Mouse (Mus musculus) forebrain, embryonic 12.5 days (tissue): ENCODE results near the gene Olfr52. TPM values are rescaled to one million over a fixed set of nuclear protein-coding genes. Genes with fewer than 3 reads are reported as not detected.
"Not testable (repeated sequence)": the region's sequence is repeated elsewhere in the genome, so short reads cannot be mapped to it uniquely, and the experiment has no call there.

Source experiments
- ATAC-seq: fragments of 200-750 bp; cut with Nextera tagmentation; 2 replicates; pipeline ENCODE4 v1.8.0; 2017; ENCODE audit warnings: moderate TSS enrichment; ENCODE audit not compliant: low FRiP score
- H3K27ac ChIP-seq: fragments of 300-500 bp; sonication (generic); 2 replicates; pipeline ENCODE4 v1.5.1; 2016; ENCODE audit warnings: mild to moderate bottlenecking
- H3K27me3 ChIP-seq: fragments of 300-500 bp; sonication (generic); 2 replicates; pipeline ENCODE4 v1.6.1; 2016; ENCODE audit warnings: mild to moderate bottlenecking
- H3K36me3 ChIP-seq: fragments of 300-500 bp; sonication (generic); replicated peaks from 2 replicates; pipeline ENCODE4 v1.6.1; 2016; ENCODE audit warnings: mild to moderate bottlenecking
- H3K4me1 ChIP-seq: fragments of 300-500 bp; sonication (generic); 2 replicates; pipeline ENCODE4 v1.6.1; 2016
- H3K4me2 ChIP-seq: fragments of 300-500 bp; sonication (generic); 2 replicates; pipeline ENCODE4 v1.6.1; 2016; ENCODE audit warnings: mild to moderate bottlenecking, moderate library complexity
- H3K4me3 ChIP-seq: fragments of 300-500 bp; sonication (generic); replicated peaks from 2 replicates; pipeline ENCODE4 v1.5.1; 2016; ENCODE audit warnings: mild to moderate bottlenecking
- H3K9ac ChIP-seq: fragments of 300-500 bp; sonication (generic); 2 replicates; pipeline ENCODE4 v1.6.1; 2016; ENCODE audit warnings: mild to moderate bottlenecking
- H3K9me3 ChIP-seq: fragments of 300-500 bp; sonication (generic); 2 replicates; pipeline ENCODE4 v1.6.1; 2016
- WGBS: fragments of 180-500 bp; shearing (Covaris S2); methylation state at CpG from one replicate; pipeline ENCODE4 v1.1.7; 2016; 5-methylcytosine and 5-hydroxymethylcytosine counted together
- polyA plus RNA-seq: library from polyadenylated mRNA; unstranded; fragments of >200 nt; fragmentation: Nextera tagmentation; extraction: Ambion mirVana; gene quantifications from 2 replicates; pipeline ENCODE4 v1.2.1, GENCODE M21; 2016

Gene Olfr52
- not detected in 2 replicates for polyA plus RNA-seq

- no peaks in the 10 kb centered on the region for H3K9me3 ChIP-seq
- no peak within 1 kb of the TSS for H3K4me3 ChIP-seq
- no peak for ATAC-seq
- no peaks in the 10 kb centered on the region for H3K4me1 ChIP-seq
- H3K36me3 ChIP-seq, result no peaks in the 10 kb centered on the region
- no peak within 1 kb of the TSS for H3K4me2 ChIP-seq
- no peaks in the 10 kb centered on the region for H3K27me3 ChIP-seq
- no peak within 1 kb of the TSS for H3K9ac ChIP-seq
- no peak within 1 kb of the TSS for H3K27ac ChIP-seq
Observed at GRCm38 (mm10) chr2:86185583-86185982, at the start of gene Olfr52. Olfr52 (minus strand) TSS chr2:86185683.

GRCm38 (mm10) chr2:86231301-86231700 lies 45.8 kb upstream of the Olfr52 start, which contains the start of gene Olfr1047:
Olfr1047 (minus strand) TSS chr2:86231401.
- ATAC-seq, result no peak
- H3K27me3 ChIP-seq, result no peaks in the 10 kb centered on the region

GRCm38 (mm10) chr2:86219214-86219613 lies 33.7 kb upstream of the Olfr52 start, which contains the start of gene Olfr1046:
Olfr1046 (minus strand) TSS chr2:86219314.
- 75% methylated on average over 2 of the region's 2 CpGs for WGBS
- ATAC-seq, result no peak
- Histone ChIP-seq H3K4me2 (no peak within 1 kb of the TSS), H3K27me3 (no peaks in the 10 kb centered on the region), H3K4me3 (no peak within 1 kb of the TSS), H3K4me1 (no peaks in the 10 kb centered on the region), H3K9me3 (no peaks in the 10 kb centered on the region), H3K9ac (no peak within 1 kb of the TSS), H3K27ac (no peak within 1 kb of the TSS), H3K36me3 (no peaks in the 10 kb centered on the region)

More at GRCm38 (mm10) chr2:86231301-86231700, 45.8 kb upstream of the Olfr52 start, which contains the start of gene Olfr1047:
- no peak within 1 kb of the TSS for H3K4me2 ChIP-seq
- H3K27ac ChIP-seq, result no peak within 1 kb of the TSS
- H3K4me3 ChIP-seq, result no peak within 1 kb of the TSS
- no peaks in the 10 kb centered on the region for H3K36me3 ChIP-seq
- no peak within 1 kb of the TSS for H3K9ac ChIP-seq
- 94% methylated on average over 1 of the region's 1 CpGs for WGBS
- H3K9me3 ChIP-seq, result no peaks in the 10 kb centered on the region
- no peaks in the 10 kb centered on the region for H3K4me1 ChIP-seq

- no peak for ATAC-seq
- H3K9ac ChIP-seq, result no peak within 1 kb of the TSS
- H3K4me3 ChIP-seq, result no peak within 1 kb of the TSS
- H3K27ac ChIP-seq, result no peak within 1 kb of the TSS
- H3K27me3 ChIP-seq, result no peaks in the 10 kb centered on the region
- H3K4me2 ChIP-seq, result no peak within 1 kb of the TSS
- H3K36me3 ChIP-seq, result no peaks in the 10 kb centered on the region
- H3K4me1 ChIP-seq, result no peaks in the 10 kb centered on the region
- H3K9me3 ChIP-seq, result no peaks in the 10 kb centered on the region
Observed at GRCm38 (mm10) chr2:86202909-86203308, 17.4 kb upstream of the Olfr52 start, which contains the start of gene Olfr1045. Olfr1045 (minus strand) TSS chr2:86203009.

- H3K36me3 ChIP-seq, result no peaks in the 10 kb centered on the region
- 44% methylated on average over 1 of the region's 1 CpGs for WGBS
- no peaks in the 10 kb centered on the region for H3K27me3 ChIP-seq
- H3K4me3 ChIP-seq, result no peak overlapping the region
- no peak overlapping the region for H3K4me2 ChIP-seq
- no peak overlapping the region for H3K9ac ChIP-seq
- no peaks in the 10 kb centered on the region for H3K4me1 ChIP-seq
- no peak for ATAC-seq
- no peak overlapping the region for H3K27ac ChIP-seq
- H3K9me3 ChIP-seq, result no peaks in the 10 kb centered on the region
Observed at GRCm38 (mm10) chr2:86195863-86196262, 10.4 kb upstream of the Olfr52 start.

GRCm38 (mm10) chr2:86179950-86180349 lies 5.5 kb downstream of the Olfr52 start:
- no peaks in the 10 kb centered on the region for H3K9me3 ChIP-seq
- H3K9ac ChIP-seq, result no peak overlapping the region
- no peak overlapping the region for H3K4me2 ChIP-seq
- H3K36me3 ChIP-seq, result no peaks in the 10 kb centered on the region
- no peak for ATAC-seq
- 77% methylated on average over 3 of the region's 3 CpGs for WGBS
- no peak overlapping the region for H3K27ac ChIP-seq
- H3K4me1 ChIP-seq, result no peaks in the 10 kb centered on the region
- no peaks in the 10 kb centered on the region for H3K27me3 ChIP-seq
- H3K4me3 ChIP-seq, result no peak overlapping the region

- Histone ChIP-seq H3K27ac (no peak within 1 kb of the TSS), H3K36me3 (no peaks in the 10 kb centered on the region), H3K4me2 (no peak within 1 kb of the TSS), H3K9ac (no peak within 1 kb of the TSS), H3K4me1 (no peaks in the 10 kb centered on the region), H3K9me3 (no peaks in the 10 kb centered on the region), H3K27me3 (no peaks in the 10 kb centered on the region), H3K4me3 (no peak within 1 kb of the TSS)
- no peak for ATAC-seq
Observed at GRCm38 (mm10) chr2:86177720-86178119, 7.8 kb downstream of the Olfr52 start, which contains the start of gene Olfr1044. Olfr1044 (minus strand) TSS chr2:86177820.

GRCm38 (mm10) chr2:86175422-86175821 lies 10.1 kb downstream of the Olfr52 start:
- H3K27ac ChIP-seq, H3K36me3 ChIP-seq, H3K4me3 ChIP-seq, H3K9me3 ChIP-seq, H3K27me3 ChIP-seq, H3K9ac ChIP-seq, H3K4me2 ChIP-seq, H3K4me1 ChIP-seq, ATAC-seq: not testable (repeated sequence)
- WGBS, result 86% methylated on average over 7 of the region's 7 CpGs

GRCm38 (mm10) chr2:86167422-86167821 lies 18.1 kb downstream of the Olfr52 start, which contains the start of gene Olfr1043:
Olfr1043 (minus strand) TSS chr2:86167522.
- ATAC-seq, result no peak
- H3K4me2 ChIP-seq, result no peak within 1 kb of the TSS
- no peaks in the 10 kb centered on the region for H3K9me3 ChIP-seq
- 90% methylated on average over 2 of the region's 2 CpGs for WGBS
- H3K4me1 ChIP-seq, result no peaks in the 10 kb centered on the region
- no peak within 1 kb of the TSS for H3K9ac ChIP-seq
- no peaks in the 10 kb centered on the region for H3K36me3 ChIP-seq
- no peak within 1 kb of the TSS for H3K4me3 ChIP-seq
- H3K27me3 ChIP-seq, result no peaks in the 10 kb centered on the region
- H3K27ac ChIP-seq, result no peak within 1 kb of the TSS

GRCm38 (mm10) chr2:86161738-86162137 lies 23.7 kb downstream of the Olfr52 start, which contains the start of gene Olfr1042:
Olfr1042 (minus strand) TSS chr2:86161838.
- H3K27me3 ChIP-seq, result no peaks in the 10 kb centered on the region
- H3K9ac ChIP-seq, result no peak within 1 kb of the TSS
- ATAC-seq, result no peak
- no peaks in the 10 kb centered on the region for H3K4me1 ChIP-seq
- 94% methylated on average over 2 of the region's 2 CpGs for WGBS
- no peak within 1 kb of the TSS for H3K4me2 ChIP-seq
- no peak within 1 kb of the TSS for H3K4me3 ChIP-seq
- H3K9me3 ChIP-seq, result no peaks in the 10 kb centered on the region
- no peak within 1 kb of the TSS for H3K27ac ChIP-seq
- no peaks in the 10 kb centered on the region for H3K36me3 ChIP-seq

- no peak within 1 kb of the TSS for H3K9ac ChIP-seq
- H3K4me1 ChIP-seq, result no peaks in the 10 kb centered on the region
- no peak within 1 kb of the TSS for H3K4me3 ChIP-seq
- H3K36me3 ChIP-seq, result no peaks in the 10 kb centered on the region
- H3K27ac ChIP-seq, result no peak within 1 kb of the TSS
- ATAC-seq, result no peak
- H3K4me2 ChIP-seq, result no peak within 1 kb of the TSS
- H3K27me3 ChIP-seq, result no peaks in the 10 kb centered on the region
- no peaks in the 10 kb centered on the region; the same call in 1 of the 2 replicates for H3K9me3 ChIP-seq
- 85% methylated on average over 1 of the region's 1 CpGs for WGBS
Observed at GRCm38 (mm10) chr2:86146632-86147031, 38.9 kb downstream of the Olfr52 start, which contains the start of gene Olfr1040. Olfr1040 (minus strand) TSS chr2:86146732.

- Histone ChIP-seq H3K27ac (no peak within 1 kb of the TSS), H3K36me3 (no peaks in the 10 kb centered on the region), H3K4me3 (no peak within 1 kb of the TSS), H3K4me2 (no peak within 1 kb of the TSS), H3K4me1 (no peaks in the 10 kb centered on the region), H3K9ac (no peak within 1 kb of the TSS), H3K27me3 (no peaks in the 10 kb centered on the region), H3K9me3 (no peaks in the 10 kb centered on the region)
- 92% methylated on average over 1 of the region's 1 CpGs for WGBS
- no peak for ATAC-seq
Observed at GRCm38 (mm10) chr2:86135828-86136227, 49.7 kb downstream of the Olfr52 start, which contains the start of gene Olfr1039. Olfr1039 (minus strand) TSS chr2:86135928.
